Mouse (Mus musculus): ENCODE data around the gene Olfr535.
"Not testable (repeated sequence)": the region's sequence is repeated elsewhere in the genome, so short reads cannot be mapped to it uniquely, and the experiment has no call there.

The Olfr535 gene

GRCm38 (mm10) chr7:140483916-140484315 lies at the start of gene Olfr535:
TSS of gene Olfr535 (plus strand) at chr7:140484216.
- DNase-seq (ENCODE audit: low read depth, low spot score), result no peak

GRCm38 (mm10) chr7:140443141-140443540 lies 40.9 kb upstream of the Olfr535 start:
- no peak for DNase-seq (ENCODE audit: low read depth, low spot score)

GRCm38 (mm10) chr7:140463070-140463469 lies 20.9 kb upstream of the Olfr535 start, which contains the start of gene Olfr533:
TSS of gene Olfr533 (plus strand) at chr7:140463370.
- not testable (repeated sequence) for DNase-seq (ENCODE audit: low read depth, low spot score)

DNA sequence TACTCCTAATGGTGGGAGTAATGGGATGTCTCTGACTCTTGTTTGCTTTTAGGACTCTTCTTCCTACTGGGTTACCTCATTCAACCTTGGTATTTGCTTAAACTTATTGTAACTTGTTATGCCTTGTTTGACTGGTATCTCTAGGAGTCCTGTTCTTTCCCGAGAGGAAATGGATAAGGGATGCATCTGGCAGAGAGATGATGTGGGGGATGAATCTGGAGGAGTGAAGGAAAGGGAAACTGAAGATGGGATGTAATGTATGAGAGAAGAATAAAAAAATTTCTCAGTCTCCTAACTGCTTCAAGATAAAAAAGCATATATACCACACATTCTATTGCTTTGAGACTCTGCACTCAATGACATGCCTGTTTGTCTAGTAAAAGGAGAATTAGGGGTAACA lies 6.1 kb upstream of the Olfr535 start:
- no peak for DNase-seq (ENCODE audit: low read depth, low spot score)

DNA sequence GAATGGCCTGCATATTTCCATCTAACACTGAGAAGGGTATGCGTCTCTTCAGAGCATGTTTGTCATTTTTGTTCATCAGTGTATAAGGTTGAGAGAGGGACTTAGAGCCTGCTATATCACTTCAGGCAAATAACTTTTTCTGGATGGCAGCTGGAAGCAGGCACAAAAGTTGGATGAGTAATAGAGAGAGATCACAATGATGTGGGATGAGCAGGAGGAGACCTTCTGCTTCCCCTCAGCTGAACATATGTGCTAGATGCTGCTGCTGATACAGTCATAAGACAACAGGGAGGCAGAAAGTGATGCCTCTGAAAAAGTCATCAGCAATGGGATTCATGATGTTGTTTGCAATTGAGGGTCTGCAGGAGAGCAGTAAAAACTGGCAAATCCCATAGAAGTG lies 5.3 kb upstream of the Olfr535 start:
- no peak for DNase-seq (ENCODE audit: low read depth, low spot score)

- DNase-seq (ENCODE audit: low read depth, low spot score), result no peak
Observed at GRCm38 (mm10) chr7:140488981-140489380, 5.0 kb downstream of the Olfr535 start.

GRCm38 (mm10) chr7:140494231-140494630 lies 10.2 kb downstream of the Olfr535 start:
- no peak for DNase-seq (ENCODE audit: low read depth, low spot score)

- DNase-seq (ENCODE audit: low read depth, low spot score), result no peak
Observed at GRCm38 (mm10) chr7:140494702-140495101, 10.7 kb downstream of the Olfr535 start.

GRCm38 (mm10) chr7:140507346-140508021 lies 23.5 kb downstream of the Olfr535 start, which contains the start of gene Olfr536:
TSS of gene Olfr536 (minus strand) at chr7:140507396.
- DNase-seq (ENCODE audit: low read depth, low spot score), result not testable (repeated sequence)

DNA sequence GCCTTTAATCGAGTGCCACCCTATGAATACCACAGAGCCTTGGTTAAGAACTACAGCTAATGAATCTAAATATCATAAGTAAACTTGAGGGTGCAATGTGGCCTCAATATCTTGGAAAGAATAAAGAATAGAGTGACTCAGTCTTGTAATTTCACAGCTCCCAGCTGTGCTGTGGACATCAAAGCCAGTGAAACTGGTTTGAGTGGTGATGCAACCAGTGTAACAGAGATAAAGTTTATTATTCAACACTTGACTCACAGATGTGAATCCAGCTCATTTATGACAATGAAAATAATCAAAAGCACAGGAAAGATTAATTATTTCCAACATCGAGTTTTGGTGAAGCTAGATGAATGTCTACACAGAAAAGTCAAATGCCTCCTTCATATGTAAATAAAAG lies 55.7 kb downstream of the Olfr535 start:
- DNase-seq (ENCODE audit: low read depth, low spot score), result no peak
